Mouse (Mus musculus) heart, embryonic 14.5 days (tissue): Measurements from ENCODE around the gene Snx21. TPM values are rescaled to one million over a fixed set of nuclear protein-coding genes. Genes with fewer than 3 reads are reported as not detected.

Experiments
- ATAC-seq: fragments of 200-750 bp; cut with Nextera tagmentation; 2 replicates; pipeline ENCODE4 v1.8.0; 2017; ENCODE audit warnings: low read depth, moderate TSS enrichment; ENCODE audit not compliant: insufficient number of reproducible peaks, insufficient read depth, low FRiP score
- H3K27ac ChIP-seq, 2 experiments: fragments of 200-500 bp in 1 of 2; fragments of 300-500 bp in 1 of 2; sonication (generic) in 1 of 2; replicated peaks in 1 of 2; 2 replicates each; pipeline ENCODE4 v1.5.1; 2012 to 2014; ENCODE audit warnings: low read depth in 2 of 2, low read length in 2 of 2, control low read depth in 1 of 2, mild to moderate bottlenecking in 1 of 2, mixed read lengths in 1 of 2; ENCODE audit not compliant: control insufficient read depth in 1 of 2, insufficient read depth in 1 of 2
- H3K27me3 ChIP-seq: fragments of 300-500 bp; sonication (generic); 2 replicates; pipeline ENCODE4 v1.6.1; 2014; ENCODE audit warnings: mild to moderate bottlenecking, low read length, control low read depth; ENCODE audit not compliant: control insufficient read depth, insufficient read depth
- H3K36me3 ChIP-seq: fragments of 300-500 bp; sonication (generic); 2 replicates; pipeline ENCODE4 v1.6.1; 2014; ENCODE audit warnings: mild to moderate bottlenecking, control low read depth, low read length, mixed read lengths; ENCODE audit not compliant: control insufficient read depth, insufficient read depth
- H3K4me1 ChIP-seq, 2 experiments: fragments of 200-500 bp in 1 of 2; fragments of 300-500 bp in 1 of 2; sonication (generic) in 1 of 2; 2 replicates each; pipeline ENCODE4 v1.6.1; 2012 to 2014; ENCODE audit warnings: low read length in 2 of 2, control low read depth in 1 of 2, mixed read lengths in 1 of 2; ENCODE audit not compliant: control insufficient read depth in 2 of 2, insufficient read depth in 2 of 2
- H3K4me2 ChIP-seq: fragments of 300-500 bp; sonication (generic); 2 replicates; pipeline ENCODE4 v1.6.1; 2014; ENCODE audit warnings: mild to moderate bottlenecking, low read length
- H3K4me3 ChIP-seq, 2 experiments: fragments of 200-500 bp in 1 of 2; fragments of 300-500 bp in 1 of 2; sonication (generic) in 1 of 2; 2 replicates each; pipeline ENCODE4 v1.5.1; 2012 to 2014; ENCODE audit warnings: low read length in 2 of 2, mild to moderate bottlenecking in 2 of 2, control low read depth in 1 of 2, low read depth in 1 of 2, moderate library complexity in 1 of 2; ENCODE audit not compliant: control insufficient read depth in 1 of 2, insufficient read depth in 1 of 2
- H3K9ac ChIP-seq: fragments of 300-500 bp; sonication (generic); 2 replicates; pipeline ENCODE4 v1.6.1; 2014; ENCODE audit warnings: mild to moderate bottlenecking, low read length
- H3K9me3 ChIP-seq: fragments of 300-500 bp; sonication (generic); 2 replicates; pipeline ENCODE4 v1.6.1; 2016; ENCODE audit warnings: low read length, control low read depth; ENCODE audit not compliant: control insufficient read depth
- WGBS: fragments of 180-500 bp; shearing (Covaris S2); extraction: QIAGEN DNeasy Blood & Tissue Kit; methylation state at CpG from one replicate; pipeline ENCODE4 v1.1.7; 2014; 5-methylcytosine and 5-hydroxymethylcytosine counted together
- polyA plus RNA-seq: library from polyadenylated mRNA; unstranded; fragments of >200 nt; fragmentation: Nextera tagmentation; extraction: Ambion mirVana; gene quantifications from 2 replicates; pipeline ENCODE4 v1.2.1, GENCODE M21; 2014

Snx21 gene
- 37.2 and 38.0 TPM in 2 replicates for polyA plus RNA-seq

- WGBS: under 1% methylated on average over 76 of the region's 89 CpGs
- ATAC-seq: peak; percentile 92
- Histone ChIP-seq H3K4me2 (peak within 1 kb of the TSS; percentile 68), H3K27me3 (no peaks in the 10 kb centered on the region), H3K27ac (peak within 1 kb of the TSS; percentile 82 to 85), H3K9ac (peak within 1 kb of the TSS; percentile 80), H3K4me1 (peaks cover 6 to 16% of the 10 kb centered on the region in 2 experiments), H3K4me3 (peak within 1 kb of the TSS; percentile 56 to 75), H3K36me3 (peaks cover 24% of the 10 kb centered on the region), H3K9me3 (no peaks in the 10 kb centered on the region)
Observed at GRCm38 (mm10) chr2:164785481-164786387, at the start of gene Snx21. TSS of gene Snx21 (plus strand) at chr2:164785823.

GRCm38 (mm10) chr2:164737377-164738090, 48.1 kb upstream of the Snx21 start:
- Histone ChIP-seq H3K9me3 (no peaks in the 10 kb centered on the region), H3K27me3 (no peaks in the 10 kb centered on the region), H3K36me3 (no peaks in the 10 kb centered on the region), H3K27ac (no peak overlapping the region), H3K9ac (no peak overlapping the region), H3K4me2 (no peak overlapping the region), H3K4me3 (no peak overlapping the region), H3K4me1 (no peaks in the 10 kb centered on the region)
- 66% methylated on average over 3 of the region's 3 CpGs for WGBS
- ATAC-seq: no peak

GRCm38 (mm10) chr2:164739876-164740275, 45.7 kb upstream of the Snx21 start:
- no peak overlapping the region for H3K27ac ChIP-seq
- H3K4me1 ChIP-seq: peaks cover 0 to 1% of the 10 kb centered on the region in 2 experiments; a peak in 1 of 4 replicates
- 53% methylated on average over 7 of the region's 7 CpGs for WGBS
- H3K27me3 ChIP-seq: no peaks in the 10 kb centered on the region
- no peaks in the 10 kb centered on the region for H3K9me3 ChIP-seq
- ATAC-seq: no peak
- no peaks in the 10 kb centered on the region for H3K36me3 ChIP-seq
- no peak overlapping the region for H3K4me2 ChIP-seq
- H3K9ac ChIP-seq: no peak overlapping the region
- H3K4me3 ChIP-seq: no peak overlapping the region

- H3K27me3 ChIP-seq: no peaks in the 10 kb centered on the region
- H3K9me3 ChIP-seq: no peaks in the 10 kb centered on the region
- peaks cover 4 to 15% of the 10 kb centered on the region in 2 experiments for H3K4me1 ChIP-seq
- peak overlapping the region; percentile 95 for H3K4me2 ChIP-seq
- H3K36me3 ChIP-seq: peaks cover 28% of the 10 kb centered on the region
- peak overlapping the region; percentile 89 to 95; a peak in 3 of 4 replicates for H3K4me3 ChIP-seq
- H3K9ac ChIP-seq: peak overlapping the region; percentile 97
- no peak for ATAC-seq
- 60% methylated on average over 13 of the region's 13 CpGs for WGBS
- H3K27ac ChIP-seq: no peak overlapping the region
Observed at GRCm38 (mm10) chr2:164744987-164745386, 40.6 kb upstream of the Snx21 start.

GRCm38 (mm10) chr2:164745843-164746479, 39.7 kb upstream of the Snx21 start, which contains the start of the genes Wfdc3 and Dnttip1:
TSS of gene Wfdc3 (minus strand) at chr2:164745931.
TSS of gene Dnttip1 (plus strand) at chr2:164745983.
- H3K27me3 ChIP-seq: no peaks in the 10 kb centered on the region
- peaks cover 4 to 15% of the 10 kb centered on the region in 2 experiments for H3K4me1 ChIP-seq
- peak within 1 kb of the TSS; percentile 95 for H3K4me2 ChIP-seq
- peak; percentile 83 for ATAC-seq
- peak within 1 kb of the TSS; percentile 97 for H3K9ac ChIP-seq
- under 1% methylated on average over 70 of the region's 70 CpGs for WGBS
- peak within 1 kb of the TSS; percentile 89 to 95 for H3K4me3 ChIP-seq
- H3K9me3 ChIP-seq: no peaks in the 10 kb centered on the region
- peaks cover 38% of the 10 kb centered on the region for H3K36me3 ChIP-seq
- peak within 1 kb of the TSS; percentile 55 to 75; a peak in 3 of 4 replicates for H3K27ac ChIP-seq

GRCm38 (mm10) chr2:164746693-164747092, 38.9 kb upstream of the Snx21 start:
- H3K9ac ChIP-seq: peak overlapping the region; percentile 97
- whole genome bisulfite sequencing: 34% methylated on average over 8 of the region's 8 CpGs
- H3K4me2 ChIP-seq: peak overlapping the region; percentile 95
- ATAC-seq: no peak
- peaks cover 4 to 15% of the 10 kb centered on the region in 2 experiments for H3K4me1 ChIP-seq
- H3K9me3 ChIP-seq: no peaks in the 10 kb centered on the region
- H3K27me3 ChIP-seq: no peaks in the 10 kb centered on the region
- peak overlapping the region; percentile 89 to 95 for H3K4me3 ChIP-seq
- peaks cover 43% of the 10 kb centered on the region for H3K36me3 ChIP-seq
- peak overlapping the region in 1 of 2 experiments; percentile 75; a peak in 1 of 4 replicates for H3K27ac ChIP-seq

GRCm38 (mm10) chr2:164748191-164748590, 37.4 kb upstream of the Snx21 start:
- no peaks in the 10 kb centered on the region for H3K9me3 ChIP-seq
- H3K9ac ChIP-seq: no peak overlapping the region
- H3K4me3 ChIP-seq: no peak overlapping the region
- no peak overlapping the region for H3K4me2 ChIP-seq
- no peaks in the 10 kb centered on the region for H3K27me3 ChIP-seq
- peaks cover 58% of the 10 kb centered on the region for H3K36me3 ChIP-seq
- H3K27ac ChIP-seq: no peak overlapping the region
- H3K4me1 ChIP-seq: peaks cover 4 to 15% of the 10 kb centered on the region in 2 experiments
- ATAC-seq: no peak
- 82% methylated on average over 4 of the region's 4 CpGs for WGBS
